Mouse (Mus musculus): ENCODE measurements at regions not wholly inside any gene's neighbourhood (a gene's known extent, or its start where the extent isn't known, plus 50 kb on each side); places are given as distances from the start of the nearest gene placed in this dataset.

DNA sequence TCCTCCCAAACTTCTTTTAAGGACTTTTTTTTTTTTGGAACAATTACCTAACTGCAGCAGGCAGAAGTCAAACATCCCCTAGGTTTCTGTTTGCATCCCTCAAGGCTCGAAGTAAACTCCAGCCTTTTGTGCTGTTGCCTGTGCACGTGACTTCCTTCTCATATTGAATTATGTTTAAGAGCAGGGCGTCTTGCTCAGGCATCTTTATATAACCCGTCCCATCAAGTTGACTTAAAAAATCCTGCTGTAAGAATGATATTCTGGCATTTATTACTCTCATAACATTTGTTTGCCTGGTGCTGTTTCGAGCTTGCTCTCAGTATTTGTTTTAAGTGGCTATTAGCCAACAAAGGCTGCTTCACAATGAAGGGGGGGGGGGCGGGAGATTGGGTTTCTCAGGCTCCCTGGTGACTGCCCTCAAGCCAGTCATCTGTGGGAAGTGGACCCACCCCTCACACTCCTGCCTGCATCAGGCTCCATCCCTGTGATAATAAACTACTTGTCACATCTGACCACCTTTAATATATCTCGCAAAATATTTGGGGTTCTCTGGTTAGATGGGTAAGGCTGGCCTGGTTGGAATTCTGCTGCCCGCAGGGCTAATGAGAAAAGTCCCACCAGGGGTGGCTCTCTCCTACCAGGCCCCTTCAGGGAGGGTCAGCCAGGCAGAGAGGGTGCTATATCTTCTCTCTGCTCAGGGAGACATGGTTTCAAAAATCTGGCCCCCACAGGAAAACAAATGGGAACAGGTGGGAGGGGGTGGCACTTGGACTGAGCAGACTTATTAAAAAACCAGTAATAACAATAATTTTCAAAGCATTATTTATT, 277.1 kb upstream of the Atp5g3 start:
- DNase-seq = no peak

DNA sequence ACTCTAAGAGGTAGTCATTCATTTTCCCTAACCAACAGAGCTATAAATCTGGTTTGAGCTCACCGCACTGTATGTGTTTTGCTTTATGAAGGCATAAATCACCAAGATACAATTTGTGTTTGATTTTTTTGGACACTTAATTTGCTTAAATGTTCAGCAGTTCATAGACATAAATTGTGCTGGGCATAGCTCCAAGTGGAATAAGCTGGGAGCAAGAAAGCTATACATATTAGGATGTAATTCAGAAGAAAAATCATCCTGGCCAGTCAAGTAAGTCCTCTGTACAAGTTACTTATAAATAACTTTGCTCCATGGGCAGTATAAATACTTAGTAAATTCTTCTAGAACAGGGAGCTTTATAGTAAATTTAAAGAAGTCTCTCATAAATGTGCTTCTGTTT, 267.0 kb upstream of the Atp5g3 start:
- no peak for DNase-seq

DNA sequence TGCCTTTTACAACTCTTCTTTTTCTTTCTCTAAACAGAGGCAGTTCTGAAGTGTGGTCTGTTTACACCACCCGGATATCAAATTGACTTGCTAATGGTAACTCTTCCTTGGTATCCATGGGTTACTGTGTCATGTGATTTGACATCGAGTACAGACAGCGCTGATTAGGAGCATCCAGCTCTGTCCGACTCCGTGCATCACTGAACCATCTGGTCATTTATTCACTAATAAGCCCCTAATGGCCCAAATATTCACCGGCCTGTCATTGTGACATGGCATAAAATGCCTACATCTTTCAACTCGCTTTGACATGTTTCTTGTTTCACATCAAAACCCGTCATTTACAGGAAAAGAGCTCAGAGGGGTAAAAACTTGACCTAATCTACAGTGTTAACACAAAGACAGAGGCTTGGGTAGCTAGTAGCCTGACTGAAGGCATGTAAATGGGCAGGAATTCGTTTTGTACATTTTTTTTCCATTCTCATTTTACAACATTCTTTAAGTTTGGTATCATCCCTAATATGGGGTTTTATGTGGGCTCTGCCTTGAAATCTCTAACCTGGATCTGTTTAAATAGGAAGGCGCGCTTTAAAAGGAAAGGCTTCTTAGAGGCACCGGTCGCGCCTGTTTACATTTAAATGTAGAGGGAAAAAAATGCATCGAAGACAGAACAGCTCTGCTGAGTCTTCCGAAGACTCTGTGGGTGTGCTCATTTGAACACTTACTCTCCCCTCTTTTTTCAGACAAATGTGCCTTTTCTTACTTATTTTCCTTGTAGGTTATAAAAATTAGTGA, 257.8 kb upstream of the Atp5g3 start:
- DNase-seq = no peak

DNA sequence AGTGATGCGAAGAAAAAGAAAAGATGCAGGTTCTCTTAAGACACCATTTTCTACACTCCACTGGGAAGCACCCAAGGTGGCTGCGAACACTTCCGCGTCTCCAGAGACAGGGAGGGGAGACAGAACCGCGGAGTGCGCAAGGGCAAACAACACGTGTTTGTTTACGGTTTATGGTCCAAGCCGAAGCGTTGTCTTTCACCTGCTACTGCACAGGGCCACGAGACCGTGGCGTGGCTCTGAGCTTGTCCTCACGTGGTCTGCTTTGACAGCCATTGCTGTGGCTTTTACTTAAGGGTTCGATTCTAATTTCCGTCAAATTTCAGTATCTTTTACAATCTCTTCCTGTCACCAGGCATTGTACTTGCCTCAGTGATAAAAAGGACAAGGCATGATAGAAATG, 257.2 kb upstream of the Atp5g3 start:
- DNase-seq = no peak

DNA sequence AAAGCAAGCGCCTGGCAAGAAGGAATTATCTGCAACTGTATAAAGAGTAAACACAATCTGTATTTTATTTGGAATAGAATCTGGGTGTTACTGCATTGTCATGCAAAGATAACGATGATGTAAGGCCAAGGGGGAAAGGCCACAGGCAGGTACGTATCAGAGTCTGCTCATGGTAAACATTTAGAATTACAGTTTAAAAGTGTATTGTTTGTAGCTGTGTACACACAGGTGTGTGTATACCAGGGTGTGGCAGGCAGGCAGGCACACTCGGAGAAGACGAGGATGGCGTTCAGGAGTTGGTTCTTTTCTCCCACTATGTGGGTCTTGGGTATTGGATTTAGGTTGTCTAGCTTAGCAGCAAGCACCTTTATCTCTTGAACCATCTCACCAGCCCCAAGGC, 242.9 kb upstream of the Atp5g3 start:
- DNase-seq = no peak

DNA sequence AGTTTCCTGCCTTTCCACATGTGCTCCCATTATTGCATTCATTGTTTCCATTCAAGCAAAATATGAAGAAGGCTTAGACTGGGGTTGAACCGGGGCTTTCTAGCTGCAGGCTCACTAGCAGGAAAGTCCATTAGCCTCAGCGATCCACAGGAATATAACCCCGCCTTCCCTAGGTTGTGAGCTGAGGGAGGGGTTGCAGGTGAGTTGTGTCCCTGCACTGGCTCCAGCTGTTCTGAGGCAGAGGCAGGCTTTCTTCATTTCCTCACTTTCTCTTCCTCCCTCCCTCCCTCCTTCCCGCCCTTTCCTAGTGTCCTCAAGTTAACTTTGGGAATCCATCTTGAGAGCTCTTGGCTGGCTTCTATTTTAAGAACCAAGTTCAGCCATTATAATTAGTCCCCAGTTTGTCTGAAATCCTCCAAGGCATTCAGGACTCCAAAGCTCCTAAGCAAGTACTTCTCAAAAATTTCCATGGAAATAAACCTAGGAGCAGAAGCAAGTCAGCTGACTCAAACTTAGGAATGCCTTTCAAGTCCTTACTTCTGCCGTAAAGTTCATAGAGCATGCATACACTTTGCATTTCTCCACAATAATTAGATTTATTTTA, 242.2 kb upstream of the Atp5g3 start:
- no peak for DNase-seq

DNA sequence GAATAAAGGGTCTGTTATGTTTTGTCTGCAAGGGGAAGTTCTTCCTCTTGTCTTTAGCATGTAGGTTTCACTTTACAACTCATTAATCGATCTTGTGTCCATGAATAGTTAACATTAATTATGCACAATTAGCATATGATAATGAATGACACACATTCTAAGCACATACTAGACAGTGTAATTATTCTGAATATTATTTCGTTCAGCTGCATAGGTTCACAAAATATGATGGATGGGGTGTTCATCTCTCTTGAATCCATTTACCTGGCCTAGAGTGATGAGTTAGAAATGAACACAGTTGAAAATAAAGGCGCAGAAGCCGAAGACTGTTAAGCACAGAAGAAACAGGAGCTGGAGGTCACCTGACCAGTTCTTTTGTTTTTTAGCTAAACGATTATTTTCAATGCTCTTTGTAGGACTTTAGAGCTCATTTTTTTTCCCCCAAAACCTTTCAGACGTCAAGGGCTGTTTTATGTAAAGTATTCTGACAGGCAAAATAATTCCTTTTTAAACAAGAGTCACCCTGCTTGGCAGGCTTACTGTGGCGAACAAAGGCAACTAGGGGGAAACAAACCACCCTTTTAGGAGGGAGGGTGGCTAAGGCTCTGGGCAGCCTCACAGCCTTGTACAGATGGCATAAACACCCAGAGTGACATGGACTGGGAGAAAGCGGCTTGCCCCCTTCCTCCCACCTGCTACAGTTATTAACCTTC, 241.6 kb upstream of the Atp5g3 start:
- no peak for DNase-seq

DNA sequence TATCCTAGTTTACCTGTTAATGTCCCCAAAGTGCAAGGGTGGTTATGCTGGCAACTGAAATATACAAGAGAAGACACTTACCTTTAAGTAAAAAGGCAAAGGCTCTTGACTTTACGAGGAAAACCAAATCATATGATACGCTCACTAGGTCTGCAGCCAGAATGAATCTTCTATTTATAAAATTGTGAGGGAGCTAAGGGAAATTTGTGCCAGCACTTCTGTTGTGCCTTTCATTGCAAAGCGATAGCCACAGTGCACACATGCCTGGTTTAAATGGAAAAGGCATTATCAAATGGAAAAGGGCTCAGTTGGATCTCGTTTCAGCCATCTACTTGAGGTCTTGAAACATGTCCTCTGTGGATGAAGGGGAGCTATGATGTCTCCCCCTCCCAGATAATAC, 236.1 kb upstream of the Atp5g3 start:
- DNase-seq = no peak

DNA sequence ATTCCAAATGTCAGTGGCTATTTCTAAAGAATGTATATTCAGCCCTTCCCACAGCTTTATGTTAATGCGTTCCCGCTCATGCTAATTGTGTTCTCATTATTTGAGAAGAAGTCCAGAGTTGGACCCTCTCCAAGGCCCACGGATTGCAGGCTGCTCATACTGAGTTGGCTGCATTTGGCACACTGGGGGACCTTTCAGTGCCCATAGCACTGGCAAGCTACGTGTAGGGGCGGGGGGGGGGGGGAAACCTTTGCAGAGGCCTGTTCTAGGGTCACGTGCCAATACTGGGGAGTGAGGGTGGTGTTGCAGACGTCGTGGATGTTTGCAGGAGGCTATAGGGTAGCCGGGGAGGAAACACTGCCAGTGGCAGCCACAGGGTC, 225.5 kb upstream of the Atp5g3 start:
- DNase-seq = no peak

DNA sequence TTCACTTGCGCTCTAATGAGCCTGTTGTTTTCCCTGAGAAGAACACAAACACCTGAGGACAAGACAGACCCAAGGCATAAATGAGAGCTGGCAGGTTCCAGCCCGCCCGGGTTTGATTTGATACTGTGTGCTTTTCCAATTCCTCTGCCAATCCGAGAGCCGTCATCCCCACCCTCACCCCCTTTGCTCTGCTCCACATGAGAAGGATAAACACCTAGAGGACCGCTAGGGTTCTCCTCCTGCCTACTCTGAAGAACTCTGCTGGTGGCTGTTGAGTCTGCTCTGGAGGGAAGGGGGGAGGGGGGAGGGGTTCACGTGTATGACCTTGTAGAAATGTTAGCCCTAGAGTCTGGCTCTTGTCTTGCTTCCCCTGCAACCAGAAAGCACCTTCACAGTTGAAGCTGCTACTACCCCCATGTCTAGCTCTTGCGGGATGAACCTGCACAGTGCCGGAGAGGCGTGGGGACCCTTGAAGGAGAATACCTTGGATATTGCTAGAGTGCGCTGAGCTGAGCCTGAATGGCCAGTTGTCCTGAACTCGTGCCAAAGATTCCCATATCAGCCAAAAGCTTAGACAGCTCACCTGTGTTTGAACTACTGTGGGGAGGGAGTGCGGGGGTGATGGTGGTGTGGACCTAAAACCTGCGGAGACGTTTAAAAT, 225.0 kb upstream of the Atp5g3 start:
- DNase-seq = no peak

DNA sequence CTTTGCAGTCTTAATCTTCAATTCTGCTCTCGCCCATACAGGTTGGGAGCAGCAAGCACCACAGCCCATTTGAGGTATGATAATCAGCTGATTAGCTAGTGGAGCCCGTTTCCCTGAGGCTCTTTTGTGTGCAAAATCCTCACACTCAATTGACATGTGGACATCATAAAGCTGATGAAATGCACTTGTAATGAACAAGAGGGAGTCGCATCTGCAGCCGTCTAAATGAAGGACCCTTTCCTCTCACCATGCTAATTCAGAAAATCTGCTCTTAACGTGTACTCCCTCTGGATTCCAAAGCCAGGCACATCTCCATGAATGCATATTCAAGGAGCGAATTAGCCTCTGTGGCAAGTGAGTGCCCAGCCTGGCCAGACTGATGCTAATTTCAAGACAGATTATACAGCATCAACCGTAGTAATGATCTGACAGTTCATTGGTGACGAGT, 219.0 kb upstream of the Atp5g3 start:
- DNase-seq = no peak

DNA sequence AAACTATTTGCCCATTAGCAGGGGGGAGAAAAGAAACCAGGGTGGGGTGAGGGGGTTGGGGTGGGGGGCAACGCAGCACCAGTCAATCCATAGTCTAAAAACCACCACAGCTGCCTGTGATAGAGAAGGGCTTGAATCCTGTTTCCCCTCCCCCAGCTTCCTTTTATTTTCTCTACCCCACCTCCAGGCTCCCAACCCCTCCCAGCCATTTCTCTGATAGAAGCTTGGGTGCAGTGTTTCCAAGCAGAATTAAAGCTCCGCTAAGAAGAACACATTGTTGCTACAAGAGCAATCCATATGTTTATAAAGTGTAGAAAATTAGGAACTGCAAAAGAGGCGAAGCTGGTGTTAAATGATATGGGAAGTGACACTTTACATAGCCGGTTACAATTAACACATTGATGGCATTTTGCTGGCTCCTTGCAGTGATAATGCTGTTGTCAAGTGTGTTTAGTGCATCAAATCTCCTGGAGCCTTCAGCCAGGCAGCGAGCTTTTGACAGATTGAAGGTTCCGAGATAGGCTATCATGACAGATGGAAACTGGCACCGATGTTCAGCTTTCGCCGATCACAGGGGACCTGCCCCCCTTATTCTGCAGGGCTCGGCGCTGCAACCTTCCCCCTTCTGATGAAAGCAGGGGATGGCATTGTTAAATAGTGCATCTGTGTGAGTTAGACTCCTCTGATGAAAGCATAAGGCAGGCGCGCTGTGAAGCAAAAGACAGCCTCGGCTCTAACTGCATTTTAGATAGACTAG, 217.8 kb upstream of the Atp5g3 start:
- DNase-seq = no peak

DNA sequence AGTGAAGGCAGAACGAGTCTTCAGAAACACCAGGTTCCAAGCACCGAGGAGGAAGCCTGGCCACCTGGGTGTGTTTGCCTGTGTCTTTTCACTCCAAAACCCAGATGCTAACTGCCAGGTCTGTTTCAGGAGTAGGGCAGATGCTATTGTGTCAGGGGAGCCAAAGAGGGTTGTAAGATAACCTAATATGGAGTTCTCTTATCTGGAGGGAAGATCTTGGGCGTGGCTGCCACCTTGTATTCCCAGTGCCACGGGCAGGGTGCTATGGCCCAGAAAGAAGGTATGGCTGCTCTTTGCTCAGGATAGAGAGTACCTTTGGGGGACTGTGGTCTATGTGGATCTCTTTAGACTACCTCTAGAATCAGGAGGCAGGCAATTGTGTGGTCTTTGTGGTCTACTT, 216.0 kb upstream of the Atp5g3 start:
- DNase-seq = no peak

DNA sequence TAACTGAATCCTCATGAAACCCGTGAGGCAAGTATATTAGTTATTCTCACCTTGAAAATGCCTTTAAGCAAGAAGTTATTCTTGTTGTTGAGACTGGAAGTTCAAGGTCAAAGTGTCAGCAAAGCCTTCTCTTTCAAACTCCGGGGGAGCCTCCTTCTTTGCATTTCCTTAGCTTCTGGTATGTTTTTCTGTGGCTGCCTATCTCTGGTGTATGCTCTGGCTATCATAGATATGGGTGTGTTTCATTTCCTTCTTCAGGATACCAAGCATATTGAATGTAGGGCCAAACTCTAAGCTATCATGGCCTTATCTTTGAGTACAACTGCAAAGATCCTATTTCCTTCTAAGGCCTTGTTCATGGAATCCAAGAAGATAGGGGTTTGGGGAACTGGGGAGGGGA, 213.1 kb upstream of the Atp5g3 start:
- no peak for DNase-seq

DNA sequence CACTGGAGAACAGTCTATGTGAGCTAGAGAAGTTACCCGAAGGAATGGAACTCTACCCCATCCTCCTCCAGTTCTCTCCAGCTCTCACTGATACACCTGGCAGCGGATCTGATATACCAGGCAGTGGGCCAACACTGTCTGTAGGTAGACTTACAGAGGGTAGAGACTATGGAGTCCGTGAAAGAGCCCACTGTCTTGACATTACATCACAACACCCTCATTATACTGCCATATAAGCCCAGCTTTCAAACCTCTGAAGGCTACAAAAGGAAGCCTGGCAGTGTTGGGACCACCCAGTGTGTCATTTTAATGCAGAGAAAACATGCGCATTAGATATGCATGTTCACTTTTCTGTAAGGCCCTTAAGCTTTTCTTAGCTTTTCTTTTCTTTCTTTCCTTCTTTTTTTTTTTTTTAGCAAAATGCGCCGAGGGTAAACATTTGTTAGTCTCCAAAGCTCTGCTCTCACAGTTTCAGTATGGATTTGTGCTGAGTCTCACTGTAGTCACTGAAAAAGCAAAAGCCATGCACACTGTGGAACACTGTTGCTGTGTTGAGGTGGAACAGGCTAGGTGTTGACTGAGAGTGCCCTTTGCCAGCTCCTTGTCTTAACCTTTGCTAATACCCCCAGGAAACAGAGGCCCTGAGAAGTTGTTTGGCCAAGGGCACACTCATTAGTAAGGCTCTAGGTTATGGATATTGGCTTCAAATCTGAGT, 212.4 kb upstream of the Atp5g3 start:
- DNase-seq = no peak

DNA sequence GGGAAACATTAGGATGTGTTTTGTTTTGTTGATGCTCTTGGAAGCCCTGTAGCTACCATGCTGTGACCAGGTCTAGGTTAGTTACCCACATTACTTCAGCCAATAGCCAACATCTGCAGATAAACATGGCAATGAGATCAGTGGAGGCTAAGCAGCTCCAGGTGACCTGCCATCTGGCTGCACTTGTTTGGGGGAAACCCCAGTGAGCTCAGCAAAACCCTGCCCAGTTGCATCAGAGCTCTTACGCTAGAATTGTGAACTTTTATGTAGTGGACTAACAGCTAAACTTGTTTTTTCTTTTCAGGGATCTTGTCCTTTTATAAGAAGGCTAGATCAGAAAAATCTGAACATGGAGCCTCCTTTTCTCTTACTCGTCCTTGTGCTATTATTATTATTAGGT, 211.8 kb upstream of the Atp5g3 start:
- no peak for DNase-seq

DNA sequence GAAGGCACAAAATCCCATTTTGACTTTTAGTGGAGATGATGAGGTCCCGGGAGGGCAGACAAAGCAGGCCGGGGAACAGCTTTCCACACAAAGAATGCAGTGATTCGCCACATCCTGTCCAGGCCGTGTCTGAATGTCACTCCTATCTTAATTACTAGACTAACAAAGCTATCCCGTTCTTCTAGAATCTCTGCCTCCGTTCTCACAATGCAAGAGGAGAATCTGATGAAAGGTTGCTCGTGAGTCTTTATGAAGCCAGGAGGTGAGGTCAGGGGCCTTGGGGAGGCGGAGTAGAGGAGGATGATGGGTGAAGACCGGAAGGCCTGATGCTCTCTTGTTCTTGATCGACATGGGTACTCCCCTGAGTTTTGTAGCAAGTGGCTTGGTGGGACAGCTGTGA, 208.9 kb upstream of the Atp5g3 start:
- DNase-seq = no peak

DNA sequence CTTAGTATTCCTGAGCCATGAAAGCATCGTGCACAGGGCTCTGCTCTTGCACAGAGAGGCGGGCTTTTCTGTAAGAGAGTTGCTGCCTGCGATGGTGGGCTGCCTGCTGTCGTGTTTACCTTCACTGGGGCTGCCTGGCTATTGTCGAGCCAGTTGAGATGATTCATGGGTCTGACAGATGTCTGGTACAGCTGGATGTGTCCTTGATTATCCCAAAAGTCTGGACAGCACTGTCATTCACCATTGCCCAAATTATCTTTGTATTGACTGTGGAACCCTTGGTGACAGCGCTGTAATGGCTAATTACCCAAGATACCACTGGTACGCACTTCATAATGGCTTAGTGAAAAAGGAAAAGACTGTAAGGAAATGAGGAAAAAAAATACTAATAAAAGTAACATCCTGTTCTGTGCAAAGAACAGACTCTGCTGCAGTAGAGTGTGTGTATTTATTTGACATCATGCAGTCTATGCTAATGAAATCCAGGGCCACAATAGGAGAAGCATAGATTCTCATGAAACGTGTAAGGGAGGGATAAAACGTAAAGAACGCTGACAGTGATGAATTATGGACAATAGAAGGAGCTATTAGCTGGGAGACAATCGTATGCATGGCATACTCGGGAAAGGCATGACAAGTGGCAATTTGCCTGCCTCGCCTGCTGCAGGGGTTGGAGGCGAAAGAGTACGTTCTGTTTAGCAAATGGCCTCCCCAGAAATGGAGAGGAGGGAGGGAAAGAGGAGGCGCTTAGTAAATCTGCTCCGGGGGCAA, 208.2 kb upstream of the Atp5g3 start:
- no peak for DNase-seq

DNA sequence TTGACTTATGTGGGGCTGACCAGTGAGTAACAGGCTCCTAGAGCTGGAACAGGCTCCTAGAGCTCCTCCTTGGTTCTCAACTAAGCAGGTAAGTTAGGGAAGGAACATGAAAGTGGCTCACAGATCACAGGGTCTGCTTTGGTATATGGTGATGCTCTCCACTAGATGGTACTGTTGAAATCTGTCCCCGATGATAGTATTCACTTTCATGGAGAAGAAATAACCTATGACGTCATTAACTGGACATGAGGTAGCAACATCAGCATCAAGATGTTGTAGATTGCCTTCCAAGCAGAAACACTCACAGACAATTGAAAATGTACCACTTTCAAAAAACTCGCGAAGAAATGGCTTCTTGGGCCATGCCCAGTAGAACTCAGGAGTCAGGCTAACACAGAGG, 195.3 kb upstream of the Atp5g3 start:
- DNase-seq = no peak

DNA sequence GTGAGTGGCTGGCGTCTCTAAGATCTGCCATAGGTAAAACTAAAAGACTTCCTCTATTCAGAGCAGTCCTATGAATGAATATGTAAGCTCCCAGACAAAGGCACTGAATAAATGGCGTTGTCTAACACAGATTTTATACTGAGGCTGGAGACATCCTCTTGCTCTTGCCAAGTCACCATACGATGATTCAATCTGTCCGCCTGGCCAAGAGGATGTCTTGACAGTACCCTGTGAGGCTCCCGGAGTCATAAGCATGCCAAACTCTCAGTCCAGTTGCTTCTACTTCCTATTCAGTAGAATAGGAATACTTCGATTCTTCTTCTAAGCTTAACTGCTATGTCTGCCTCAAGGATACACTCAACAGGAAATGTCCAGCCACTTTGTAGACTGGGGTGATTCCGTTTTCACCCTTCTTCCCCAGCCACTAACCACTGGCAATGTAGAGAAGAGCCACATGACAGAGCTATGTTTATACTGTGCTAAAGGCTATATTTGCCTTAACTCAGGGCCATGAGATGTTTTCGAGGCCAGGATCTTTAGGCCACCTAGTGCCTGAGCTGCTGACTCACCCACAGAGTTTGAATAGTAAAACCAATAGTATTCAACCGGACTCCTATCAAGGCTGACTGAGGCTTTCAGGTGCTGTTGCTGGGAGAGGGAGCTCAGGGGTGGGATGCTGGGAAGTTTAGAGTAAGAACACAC, 188.7 kb upstream of the Atp5g3 start:
- DNase-seq = no peak

Data from lung, postnatal 14 days (tissue).